Mouse (Mus musculus): Measurements from ENCODE around the gene Ptchd4.

The Ptchd4 gene

GRCm38 (mm10) chr17:42427961-42428360 is 112.2 kb downstream of the Ptchd4 start:
- DNase-seq (ENCODE audit: low read depth, low spot score), result no peak

DNA sequence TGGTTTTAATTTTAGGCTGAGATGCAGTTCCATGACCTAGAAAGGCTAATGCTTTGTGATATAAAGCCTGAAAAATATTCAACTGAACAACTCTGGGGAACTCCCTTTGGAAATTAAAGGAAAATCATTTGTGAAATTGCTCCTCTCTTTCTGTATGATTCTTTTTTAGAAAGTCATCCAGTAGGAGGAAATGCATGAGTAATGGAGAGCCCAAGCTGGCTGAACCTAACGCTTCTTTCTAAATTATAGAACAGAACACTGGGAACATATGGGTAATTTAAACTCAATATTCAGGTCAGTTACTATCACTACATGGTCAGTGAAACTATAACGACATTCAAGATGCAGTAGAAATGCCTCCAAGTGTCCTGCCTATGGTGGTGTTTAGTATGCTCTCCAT is 114.6 kb downstream of the Ptchd4 start:
- DNase-seq (ENCODE audit: low read depth, low spot score), result no peak

DNA sequence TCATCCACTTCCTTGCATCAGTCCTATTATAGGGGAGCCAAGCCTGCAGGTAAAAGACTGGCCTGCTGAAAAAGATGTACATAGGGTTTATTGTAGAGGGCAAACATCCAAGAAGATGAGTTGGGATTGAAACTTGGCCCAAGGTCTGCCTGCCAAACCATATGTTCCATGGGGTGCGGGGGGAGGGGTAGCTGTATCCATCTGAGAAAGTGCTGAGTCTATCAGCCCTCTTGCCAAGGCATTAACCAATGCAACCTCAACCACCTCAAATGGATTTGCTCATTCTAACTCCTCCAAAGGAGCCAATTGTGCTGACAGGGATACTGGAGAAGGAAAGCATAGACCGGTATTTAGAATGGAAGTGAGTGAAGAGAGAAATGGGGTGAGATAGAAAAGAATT is 136.5 kb downstream of the Ptchd4 start:
- peak; percentile 2 for DNase-seq (ENCODE audit: low read depth, low spot score)

DNA sequence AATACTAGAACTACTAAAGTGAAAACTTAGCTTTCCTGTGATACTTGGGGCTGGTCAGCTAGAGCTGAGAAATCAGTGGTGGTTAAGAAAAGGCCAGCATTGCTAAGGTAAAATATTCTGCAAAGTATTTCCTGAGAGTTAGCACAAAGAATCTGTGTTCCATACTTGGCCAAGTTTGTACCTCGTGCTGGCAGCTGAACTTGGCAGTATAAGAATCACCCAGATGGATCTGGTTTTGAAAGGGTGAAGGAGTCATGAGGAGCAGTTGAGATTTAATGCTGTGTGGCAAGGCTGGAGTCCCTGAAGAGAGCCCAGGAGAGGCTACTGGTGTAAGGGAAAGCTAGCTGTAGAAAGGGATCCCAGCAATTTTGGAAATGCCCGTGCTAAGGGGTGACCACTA is 140.7 kb downstream of the Ptchd4 start:
- DNase-seq (ENCODE audit: low read depth, low spot score), result no peak

GRCm38 (mm10) chr17:42462726-42463125 is 147.0 kb downstream of the Ptchd4 start:
- no peak for DNase-seq (ENCODE audit: low read depth, low spot score)

DNA sequence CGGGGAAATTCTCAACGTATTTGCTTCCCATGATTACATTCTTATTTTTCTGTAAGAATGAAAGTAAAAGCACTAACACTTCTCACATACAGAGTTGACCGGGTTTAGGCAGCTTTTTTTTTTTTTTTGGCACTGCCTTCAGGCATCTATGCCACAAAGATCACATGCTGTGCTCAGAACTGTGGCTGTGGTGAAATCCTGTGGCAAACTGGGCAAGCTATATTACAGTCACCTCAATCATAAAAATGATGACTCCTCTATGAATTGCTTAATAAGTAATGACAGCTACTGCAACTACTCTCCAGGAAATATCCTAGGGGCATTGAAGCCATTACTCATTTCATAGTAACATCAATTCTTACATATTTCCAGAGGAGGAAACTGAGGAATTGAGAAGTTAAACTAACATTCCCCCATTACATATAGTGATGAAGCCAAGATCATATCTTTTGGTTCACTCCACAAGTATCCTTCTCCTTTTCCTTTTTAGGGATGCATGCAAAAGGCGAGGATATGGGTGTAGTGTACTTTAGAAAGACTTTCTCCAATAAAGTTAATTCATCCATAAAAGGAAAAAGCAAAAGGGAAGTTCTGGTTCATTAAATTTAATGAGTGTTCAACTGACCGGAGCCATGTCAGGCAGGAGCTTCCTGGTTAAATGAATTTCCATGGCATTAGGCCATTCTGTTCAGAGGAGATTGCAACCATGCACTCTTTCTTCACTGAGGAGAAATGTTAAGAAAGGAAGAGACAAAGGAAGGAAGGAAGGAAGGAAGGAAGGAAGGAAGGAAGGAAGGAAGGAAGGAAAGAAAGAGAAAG is 164.6 kb downstream of the Ptchd4 start:
- no peak for DNase-seq (ENCODE audit: low read depth, low spot score)

- no peak for DNase-seq (ENCODE audit: low read depth, low spot score)
Measured at GRCm38 (mm10) chr17:42509356-42510262, 193.9 kb downstream of the Ptchd4 start.

DNA sequence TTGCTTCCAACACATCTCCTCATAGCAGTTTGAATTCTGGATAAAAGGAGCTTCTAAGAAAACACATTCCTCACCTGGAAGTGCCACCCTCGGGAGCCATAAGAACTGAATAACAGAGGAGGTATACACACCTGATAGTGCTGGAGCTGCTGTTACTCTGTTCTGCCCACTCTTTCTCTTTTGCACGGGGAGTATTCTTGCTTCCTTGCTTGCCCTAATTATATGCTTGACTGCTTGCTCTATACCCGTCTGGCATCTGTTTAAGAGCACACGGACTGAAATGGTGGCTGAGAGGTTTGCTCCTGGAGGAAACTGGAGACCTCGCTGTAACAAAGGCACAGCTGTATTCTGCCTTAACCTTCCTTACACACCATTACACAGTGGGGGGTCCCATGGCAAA is 214.4 kb downstream of the Ptchd4 start:
- DNase-seq (ENCODE audit: low read depth, low spot score), result no peak

DNA sequence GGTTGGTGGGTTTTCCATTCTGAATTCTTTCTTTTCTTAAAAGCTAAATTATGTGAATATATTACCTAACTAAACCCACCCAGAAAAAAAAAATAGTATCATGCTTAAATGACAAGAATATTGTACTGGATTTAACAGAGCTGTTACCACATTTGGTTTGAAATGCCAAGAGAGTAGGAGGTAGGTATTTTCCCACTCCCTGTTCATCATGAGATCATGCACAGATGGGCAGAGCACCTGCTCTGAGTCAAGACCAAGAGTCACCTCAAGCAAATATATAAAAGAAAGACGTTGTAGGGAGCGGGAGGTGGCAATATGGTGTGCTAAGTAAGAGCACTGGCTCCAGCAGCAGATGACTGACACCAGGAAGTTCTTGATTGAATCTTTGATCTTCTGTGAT is 233.8 kb downstream of the Ptchd4 start:
- DNase-seq (ENCODE audit: low read depth, low spot score), result no peak
